Mouse (Mus musculus): Measurements from ENCODE around the gene Plekha6. TPM values are rescaled to one million over a fixed set of nuclear protein-coding genes. Genes with fewer than 3 reads are reported as not detected.

The Plekha6 gene
- polyA plus RNA-seq, 1 experiment = 2.1 TPM

DNA sequence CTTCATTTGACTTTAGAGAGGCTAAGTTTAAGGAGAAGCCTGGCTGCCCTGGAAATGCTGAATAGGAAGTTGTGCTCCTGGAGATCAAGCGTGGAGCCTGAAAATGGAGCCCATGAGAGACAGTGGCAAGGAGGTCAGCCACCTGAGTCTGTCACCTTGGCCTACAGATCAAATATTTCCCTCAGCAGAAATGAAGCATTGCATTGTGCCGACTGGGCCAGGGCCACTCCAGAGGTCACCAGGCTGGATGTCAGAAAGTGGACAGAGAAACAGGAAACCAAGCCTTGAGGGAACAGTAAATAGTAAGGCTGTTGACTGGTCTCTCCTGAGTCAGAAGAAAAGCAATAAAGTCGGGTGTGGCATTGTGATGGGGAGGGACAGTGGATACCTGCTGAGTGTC, 61.1 kb downstream of the Plekha6 start:
- Histone ChIP-seq H3K4me3 (replicated peaks; ENCODE audit: control insufficient read depth, low read depth, low read length) (no peak overlapping the region), H3K4me1 (ENCODE audit: control insufficient read depth, insufficient read depth, low read length) (no peaks in the 10 kb centered on the region; the same call in none of the 2 replicates), H3K27ac (ENCODE audit: control insufficient read depth, insufficient read depth, low read depth, low read length, poor library complexity) (no peak overlapping the region)
- WGBS = 60% methylated on average over 3 of the region's 3 CpGs
- TF ChIP-seq POLR2A (IDR thresholded peaks at IDR 0.05; ENCODE audit: borderline replicate concordance, control insufficient read depth, low read depth, low read length) (no peak), CTCF (IDR thresholded peaks at IDR 0.05; ENCODE audit: control insufficient read depth, insufficient read depth, low read length) (no peak)

DNA sequence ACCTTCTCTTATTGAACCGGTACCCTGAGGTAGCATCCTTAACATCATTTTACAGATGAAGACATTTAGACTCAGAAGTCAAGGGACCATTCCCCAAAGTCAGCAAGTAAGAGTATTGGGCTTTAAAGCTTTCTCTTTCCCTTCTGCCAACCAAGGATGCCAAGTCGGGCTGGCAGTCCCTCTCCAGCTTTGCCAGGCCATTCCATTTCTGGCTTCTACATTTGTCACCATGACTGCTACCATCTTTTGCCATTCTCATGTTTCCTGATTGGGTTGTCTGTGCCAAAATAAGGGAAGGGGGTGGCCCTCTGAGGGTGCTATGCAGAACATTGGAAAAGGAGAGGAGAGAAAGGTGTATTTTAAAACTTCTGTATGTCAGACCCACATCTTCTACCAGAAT, 61.6 kb downstream of the Plekha6 start:
- Histone ChIP-seq H3K4me1 (ENCODE audit: control insufficient read depth, insufficient read depth, low read length) (no peaks in the 10 kb centered on the region; the same call in none of the 2 replicates), H3K27ac (ENCODE audit: control insufficient read depth, insufficient read depth, low read depth, low read length, poor library complexity) (no peak overlapping the region), H3K4me3 (replicated peaks; ENCODE audit: control insufficient read depth, low read depth, low read length) (no peak overlapping the region)
- WGBS = 75% methylated on average over 2 of the region's 2 CpGs
- TF ChIP-seq POLR2A (IDR thresholded peaks at IDR 0.05; ENCODE audit: borderline replicate concordance, control insufficient read depth, low read depth, low read length) (no peak), CTCF (IDR thresholded peaks at IDR 0.05; ENCODE audit: control insufficient read depth, insufficient read depth, low read length) (no peak)

DNA sequence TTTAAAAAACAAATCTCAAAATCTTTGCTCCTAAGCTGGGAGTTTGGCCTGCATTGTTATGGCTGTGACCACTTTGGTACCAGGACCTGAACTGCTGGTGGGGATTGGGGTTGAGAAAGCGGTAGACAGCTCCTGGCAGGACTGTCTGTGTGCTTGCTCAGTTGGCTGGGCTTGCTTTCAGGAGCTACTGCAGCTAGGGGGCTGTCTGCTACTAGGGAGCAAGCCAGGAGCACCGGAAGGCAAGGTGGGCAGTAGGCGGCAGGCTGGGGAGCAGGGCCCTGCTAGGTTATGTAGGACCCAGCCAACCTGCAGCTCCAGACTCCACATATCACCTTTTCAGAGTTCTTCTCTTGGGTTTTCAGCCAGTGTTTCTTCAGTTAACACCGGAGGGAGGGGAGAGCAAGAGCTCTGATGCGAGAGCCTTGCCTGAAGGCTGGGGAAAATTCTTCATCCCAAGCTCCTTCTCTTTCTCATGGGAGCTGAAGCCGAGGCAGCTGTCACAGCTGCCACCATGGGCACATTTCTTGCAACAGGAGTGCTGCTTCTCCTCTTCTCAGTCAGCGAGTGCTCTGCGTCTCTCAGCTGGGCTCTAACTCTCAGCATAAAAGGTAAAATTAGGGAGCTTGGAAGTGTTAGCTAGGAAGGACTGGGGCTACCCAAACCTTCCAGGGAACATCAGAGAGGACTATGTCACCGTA, 62.1 kb downstream of the Plekha6 start:
- Histone ChIP-seq H3K4me1 (ENCODE audit: control insufficient read depth, insufficient read depth, low read length) (no peaks in the 10 kb centered on the region; the same call in none of the 2 replicates), H3K4me3 (replicated peaks; ENCODE audit: control insufficient read depth, low read depth, low read length) (no peak overlapping the region), H3K27ac (ENCODE audit: control insufficient read depth, insufficient read depth, low read depth, low read length, poor library complexity) (no peak overlapping the region)
- no peak for TF ChIP-seq CTCF (IDR thresholded peaks at IDR 0.05; ENCODE audit: control insufficient read depth, insufficient read depth, low read length)
- no peak for TF ChIP-seq POLR2A (IDR thresholded peaks at IDR 0.05; ENCODE audit: borderline replicate concordance, control insufficient read depth, low read depth, low read length)
- 66% methylated on average over 9 of the region's 9 CpGs for WGBS

DNA sequence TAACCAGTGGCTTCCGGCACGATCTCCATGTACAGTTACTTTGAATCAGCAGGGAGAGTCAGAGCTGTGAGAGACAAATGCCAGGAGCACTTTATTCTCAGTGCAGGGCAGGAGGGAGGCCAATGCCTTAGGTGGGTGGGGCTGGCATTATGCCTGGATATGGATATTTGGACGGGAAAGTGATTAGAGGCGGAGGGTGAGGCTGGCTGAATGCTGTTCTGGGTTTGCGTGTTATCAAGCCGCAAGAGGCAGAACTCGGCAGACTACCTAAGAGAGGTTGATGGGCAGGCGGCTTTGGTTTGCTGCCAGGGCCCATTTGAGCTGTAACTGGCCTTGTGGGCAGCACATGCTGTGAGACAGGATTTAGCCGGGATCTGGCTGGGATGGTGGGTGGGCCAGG, 62.9 kb downstream of the Plekha6 start:
- no peak for TF ChIP-seq CTCF (IDR thresholded peaks at IDR 0.05; ENCODE audit: control insufficient read depth, insufficient read depth, low read length)
- Histone ChIP-seq H3K4me1 (ENCODE audit: control insufficient read depth, insufficient read depth, low read length) (no peaks in the 10 kb centered on the region; the same call in none of the 2 replicates), H3K4me3 (replicated peaks; ENCODE audit: control insufficient read depth, low read depth, low read length) (no peak overlapping the region), H3K27ac (ENCODE audit: control insufficient read depth, insufficient read depth, low read depth, low read length, poor library complexity) (no peak overlapping the region)
- 59% methylated on average over 9 of the region's 9 CpGs for WGBS

DNA sequence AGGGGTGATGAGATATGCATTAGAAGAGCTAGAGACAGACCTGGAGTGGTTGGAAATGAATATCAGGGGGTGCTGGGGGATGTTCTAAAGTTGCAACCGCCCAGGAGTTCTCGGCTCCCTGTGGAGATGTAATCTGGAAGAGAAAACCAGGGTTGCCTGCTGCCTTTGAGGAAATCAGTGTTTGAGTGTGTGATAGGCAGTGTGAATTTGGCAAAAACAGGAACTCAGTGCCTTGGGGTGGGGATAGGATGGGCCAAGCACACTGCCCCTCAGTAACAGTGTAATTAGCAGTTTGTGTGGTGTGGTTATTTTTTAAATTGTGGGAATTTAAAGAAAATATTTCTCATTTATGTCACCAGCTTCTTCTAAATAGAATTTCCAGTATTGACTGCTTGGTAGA, 63.4 kb downstream of the Plekha6 start:
- WGBS = 24% methylated on average over 2 of the region's 2 CpGs

DNA sequence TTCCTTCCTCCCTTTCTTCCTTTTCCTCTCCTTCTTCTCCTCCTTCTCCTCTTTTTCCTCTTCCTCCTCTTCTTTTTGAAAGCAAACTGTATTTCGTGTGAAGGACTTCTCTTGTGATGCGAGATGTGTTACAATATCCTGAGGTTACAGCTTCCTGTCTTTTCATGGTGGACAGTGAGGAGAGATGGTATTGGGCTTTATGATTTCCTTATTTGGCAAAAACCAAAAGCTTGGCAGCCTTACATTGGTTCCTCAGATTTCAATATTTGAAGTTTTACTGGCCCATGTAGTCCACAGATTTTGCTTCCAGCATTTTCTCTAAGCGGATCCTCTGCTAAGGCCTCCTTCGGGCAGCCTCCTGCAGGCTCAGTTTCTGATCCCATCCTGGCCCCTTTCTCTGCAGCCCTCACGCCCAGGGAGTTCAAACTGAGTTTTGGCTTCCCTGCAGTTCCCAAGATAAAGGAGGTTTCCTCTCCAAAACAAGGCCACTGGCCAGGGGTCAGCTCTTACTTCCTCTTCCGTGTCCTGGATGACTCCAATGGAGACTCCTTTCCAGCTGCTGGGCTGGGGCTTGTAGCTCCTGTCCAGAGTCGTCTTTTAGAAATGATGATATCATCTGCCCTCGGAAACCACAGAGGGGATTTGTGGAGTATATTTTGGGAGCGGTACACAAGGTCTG, 64.9 kb downstream of the Plekha6 start:
- TF ChIP-seq POLR2A (IDR thresholded peaks at IDR 0.05; ENCODE audit: borderline replicate concordance, control insufficient read depth, low read depth, low read length) (no peak), CTCF (IDR thresholded peaks at IDR 0.05; ENCODE audit: control insufficient read depth, insufficient read depth, low read length) (no peak)
- WGBS = 51% methylated on average over 9 of the region's 9 CpGs
- Histone ChIP-seq H3K27ac (ENCODE audit: control insufficient read depth, insufficient read depth, low read depth, low read length, poor library complexity) (no peak overlapping the region), H3K4me3 (replicated peaks; ENCODE audit: control insufficient read depth, low read depth, low read length) (no peak overlapping the region), H3K4me1 (ENCODE audit: control insufficient read depth, insufficient read depth, low read length) (no peaks in the 10 kb centered on the region; the same call in 1 of the 2 replicates)

More for the DNA sequence above, 63.4 kb downstream of the Plekha6 start:
- H3K4me1 ChIP-seq (ENCODE audit: control insufficient read depth, insufficient read depth, low read length) = no peaks in the 10 kb centered on the region; the same call in none of the 2 replicates
- no peak overlapping the region for H3K4me3 ChIP-seq (replicated peaks; ENCODE audit: control insufficient read depth, low read depth, low read length)
- TF ChIP-seq CTCF (IDR thresholded peaks at IDR 0.05; ENCODE audit: control insufficient read depth, insufficient read depth, low read length) = no peak
- no peak for TF ChIP-seq POLR2A (IDR thresholded peaks at IDR 0.05; ENCODE audit: borderline replicate concordance, control insufficient read depth, low read depth, low read length)
- no peak overlapping the region for H3K27ac ChIP-seq (ENCODE audit: control insufficient read depth, insufficient read depth, low read depth, low read length, poor library complexity)

DNA sequence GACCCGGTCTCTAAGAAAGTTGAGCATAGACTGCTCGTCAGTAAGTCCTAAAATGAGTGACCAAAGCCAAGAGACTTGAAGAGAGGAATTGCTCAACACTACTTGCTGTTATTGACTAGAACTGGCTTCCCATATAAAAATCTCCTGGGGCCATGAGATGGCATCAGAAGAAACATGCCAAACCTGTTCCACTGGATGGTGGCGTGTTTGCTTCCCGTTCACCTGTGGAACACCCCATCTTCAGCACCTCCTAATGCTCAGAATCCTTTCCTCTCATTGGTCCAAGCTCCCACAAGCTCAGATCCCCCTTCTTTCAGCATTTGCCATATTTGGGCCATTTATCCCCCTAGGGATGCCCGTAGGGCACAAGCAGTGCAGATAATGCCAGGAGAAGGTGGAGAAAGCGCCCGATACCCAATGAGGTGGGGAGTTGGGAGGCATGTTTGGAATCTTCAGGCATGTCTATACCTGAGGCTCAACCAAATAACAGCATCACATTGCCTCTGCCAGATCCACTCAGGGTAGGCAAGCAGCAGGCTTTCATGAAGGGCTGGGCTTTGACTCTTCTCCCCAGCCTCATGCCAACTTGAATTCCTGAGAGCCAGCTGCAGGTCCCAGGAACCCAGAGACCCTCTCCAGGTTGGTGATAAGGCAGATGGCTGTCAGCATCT, 67.6 kb downstream of the Plekha6 start:
- no peak for TF ChIP-seq CTCF (IDR thresholded peaks at IDR 0.05; ENCODE audit: control insufficient read depth, insufficient read depth, low read length)
- TF ChIP-seq POLR2A (IDR thresholded peaks at IDR 0.05; ENCODE audit: borderline replicate concordance, control insufficient read depth, low read depth, low read length) = no peak
- Histone ChIP-seq H3K27ac (ENCODE audit: control insufficient read depth, insufficient read depth, low read depth, low read length, poor library complexity) (no peak overlapping the region), H3K4me1 (ENCODE audit: control insufficient read depth, insufficient read depth, low read length) (no peaks in the 10 kb centered on the region; the same call in 1 of the 2 replicates), H3K4me3 (replicated peaks; ENCODE audit: control insufficient read depth, low read depth, low read length) (no peak overlapping the region)
- 88% methylated on average over 7 of the region's 7 CpGs for WGBS

DNA sequence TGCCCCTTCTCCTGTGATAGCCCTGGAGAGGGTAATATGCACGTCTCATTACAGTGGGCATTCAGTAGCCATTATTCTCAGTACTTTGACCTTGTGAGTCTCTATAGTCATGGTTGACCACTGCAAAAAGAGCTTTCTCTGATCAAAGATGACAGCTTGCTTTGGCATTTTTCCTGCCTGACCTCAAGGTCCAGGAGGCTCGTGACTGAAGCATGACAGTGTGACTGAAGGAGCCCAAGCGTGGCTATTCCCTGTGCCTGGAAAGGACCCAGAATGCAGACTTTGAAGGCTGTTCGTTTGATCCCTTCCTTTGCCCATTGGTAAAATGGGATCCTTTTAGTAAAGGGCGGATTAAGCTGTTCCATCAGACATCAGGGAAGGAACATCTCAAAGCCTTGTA, 71.9 kb downstream of the Plekha6 start:
- 80% methylated on average over 5 of the region's 5 CpGs for WGBS
- TF ChIP-seq POLR2A (IDR thresholded peaks at IDR 0.05; ENCODE audit: borderline replicate concordance, control insufficient read depth, low read depth, low read length) = no peak
- TF ChIP-seq CTCF (IDR thresholded peaks at IDR 0.05; ENCODE audit: control insufficient read depth, insufficient read depth, low read length) = no peak
- Histone ChIP-seq H3K4me3 (replicated peaks; ENCODE audit: control insufficient read depth, low read depth, low read length) (no peak overlapping the region), H3K4me1 (ENCODE audit: control insufficient read depth, insufficient read depth, low read length) (peaks cover 3% of the 10 kb centered on the region), H3K27ac (ENCODE audit: control insufficient read depth, insufficient read depth, low read depth, low read length, poor library complexity) (no peak overlapping the region)
